Mouse (Mus musculus): Measurements from ENCODE around the gene Akap1. TPM values are rescaled to one million over a fixed set of nuclear protein-coding genes. Genes with fewer than 3 reads are reported as not detected.

Akap1 gene
- polyA plus RNA-seq, 1 experiment, result 48.2 TPM

- Histone ChIP-seq H3K36me3 (ENCODE audit: control insufficient read depth, insufficient read depth, low read length, poor library complexity, severe bottlenecking) (no peaks in the 10 kb centered on the region), H3K9me3 (replicated peaks; ENCODE audit: control insufficient read depth, insufficient read depth, low read length, poor library complexity, severe bottlenecking) (no peaks in the 10 kb centered on the region), H3K4me3 (ENCODE audit: low read depth, low read length) (no peak overlapping the region), H3K4me1 (ENCODE audit: control insufficient read depth, insufficient read depth, low read length) (no peaks in the 10 kb centered on the region), H3K9ac (ENCODE audit: low read depth, poor library complexity, severe bottlenecking) (no peak overlapping the region), H3K27ac (ENCODE audit: insufficient read depth, low read length) (no peak overlapping the region), H3K27me3 (ENCODE audit: control insufficient read depth, insufficient read depth, low read length, poor library complexity, severe bottlenecking) (no peaks in the 10 kb centered on the region)
- TF ChIP-seq POLR2A (IDR thresholded peaks at IDR 0.05; ENCODE audit: insufficient read depth, low read length) (no peak), CTCF (IDR thresholded peaks at IDR 0.05; ENCODE audit: low read depth, low read length) (no peak), EP300 (IDR thresholded peaks at IDR 0.05; ENCODE audit: insufficient read depth, low read depth, low read length) (no peak)
Measured at GRCm38 (mm10) chr11:88789893-88790292, 74.5 kb downstream of the Akap1 start.

GRCm38 (mm10) chr11:88786816-88787215, 77.6 kb downstream of the Akap1 start:
- Histone ChIP-seq H3K27ac (ENCODE audit: insufficient read depth, low read length) (no peak overlapping the region), H3K27me3 (ENCODE audit: control insufficient read depth, insufficient read depth, low read length, poor library complexity, severe bottlenecking) (no peaks in the 10 kb centered on the region), H3K9me3 (replicated peaks; ENCODE audit: control insufficient read depth, insufficient read depth, low read length, poor library complexity, severe bottlenecking) (no peaks in the 10 kb centered on the region), H3K4me3 (ENCODE audit: low read depth, low read length) (no peak overlapping the region), H3K9ac (ENCODE audit: low read depth, poor library complexity, severe bottlenecking) (no peak overlapping the region), H3K4me1 (ENCODE audit: control insufficient read depth, insufficient read depth, low read length) (no peaks in the 10 kb centered on the region), H3K36me3 (ENCODE audit: control insufficient read depth, insufficient read depth, low read length, poor library complexity, severe bottlenecking) (no peaks in the 10 kb centered on the region)
- TF ChIP-seq CTCF (IDR thresholded peaks at IDR 0.05; ENCODE audit: low read depth, low read length), result no peak
- no peak for TF ChIP-seq POLR2A (IDR thresholded peaks at IDR 0.05; ENCODE audit: insufficient read depth, low read length)
- TF ChIP-seq EP300 (IDR thresholded peaks at IDR 0.05; ENCODE audit: insufficient read depth, low read depth, low read length), result no peak

- no peak overlapping the region for H3K27ac ChIP-seq (ENCODE audit: insufficient read depth, low read length)
- no peaks in the 10 kb centered on the region for H3K27me3 ChIP-seq (ENCODE audit: control insufficient read depth, insufficient read depth, low read length, poor library complexity, severe bottlenecking)
- H3K36me3 ChIP-seq (ENCODE audit: control insufficient read depth, insufficient read depth, low read length, poor library complexity, severe bottlenecking), result no peaks in the 10 kb centered on the region
- H3K4me1 ChIP-seq (ENCODE audit: control insufficient read depth, insufficient read depth, low read length), result no peaks in the 10 kb centered on the region
- H3K9ac ChIP-seq (ENCODE audit: low read depth, poor library complexity, severe bottlenecking), result no peak overlapping the region
- H3K4me3 ChIP-seq (ENCODE audit: low read depth, low read length), result no peak overlapping the region
- H3K9me3 ChIP-seq (replicated peaks; ENCODE audit: control insufficient read depth, insufficient read depth, low read length, poor library complexity, severe bottlenecking), result no peaks in the 10 kb centered on the region
- TF ChIP-seq EP300 (IDR thresholded peaks at IDR 0.05; ENCODE audit: insufficient read depth, low read depth, low read length) (no peak), POLR2A (IDR thresholded peaks at IDR 0.05; ENCODE audit: insufficient read depth, low read length) (no peak), CTCF (IDR thresholded peaks at IDR 0.05; ENCODE audit: low read depth, low read length) (no peak)
Measured at GRCm38 (mm10) chr11:88783525-88783924, 80.9 kb downstream of the Akap1 start.

- no peaks in the 10 kb centered on the region for H3K4me1 ChIP-seq (ENCODE audit: control insufficient read depth, insufficient read depth, low read length)
- TF ChIP-seq EP300 (IDR thresholded peaks at IDR 0.05; ENCODE audit: insufficient read depth, low read depth, low read length) (no peak), CTCF (IDR thresholded peaks at IDR 0.05; ENCODE audit: low read depth, low read length) (no peak), POLR2A (IDR thresholded peaks at IDR 0.05; ENCODE audit: insufficient read depth, low read length) (no peak)
Measured at GRCm38 (mm10) chr11:88782531-88782930, 81.9 kb downstream of the Akap1 start.

More at GRCm38 (mm10) chr11:88782531-88782930, 81.9 kb downstream of the Akap1 start:
- H3K36me3 ChIP-seq (ENCODE audit: control insufficient read depth, insufficient read depth, low read length, poor library complexity, severe bottlenecking), result no peaks in the 10 kb centered on the region
- H3K9me3 ChIP-seq (replicated peaks; ENCODE audit: control insufficient read depth, insufficient read depth, low read length, poor library complexity, severe bottlenecking), result no peaks in the 10 kb centered on the region
- H3K27ac ChIP-seq (ENCODE audit: insufficient read depth, low read length), result no peak overlapping the region
- no peak overlapping the region for H3K4me3 ChIP-seq (ENCODE audit: low read depth, low read length)
- no peak overlapping the region for H3K9ac ChIP-seq (ENCODE audit: low read depth, poor library complexity, severe bottlenecking)
- no peaks in the 10 kb centered on the region for H3K27me3 ChIP-seq (ENCODE audit: control insufficient read depth, insufficient read depth, low read length, poor library complexity, severe bottlenecking)

Other genes starting within 250 kb of the Akap1 start
- gene Msi2, start 146.1 kb downstream of the Akap1 start, polyA plus RNA-seq (2011; ENCODE audit: insufficient read depth, insufficient read length, low read depth, missing spikeins), result 110 and 111 TPM in 2 replicates
- 186 and 188 TPM in 2 replicates for gene Scpep1, start 90.9 kb upstream of the Akap1 start, polyA plus RNA-seq (2011; ENCODE audit: insufficient read depth, insufficient read length, low read depth, missing spikeins)
- gene Elobl, start 102.3 kb upstream of the Akap1 start, polyA plus RNA-seq (2011; ENCODE audit: insufficient read depth, insufficient read length, low read depth, missing spikeins), result 12.6 and 13.8 TPM in 2 replicates
- gene Coil, start 105.7 kb upstream of the Akap1 start, polyA plus RNA-seq (2011; ENCODE audit: insufficient read depth, insufficient read length, low read depth, missing spikeins), result 32.7 and 33.5 TPM in 2 replicates
- 47.3 and 49.9 TPM in 2 replicates for gene Trim25, start 134.8 kb upstream of the Akap1 start, polyA plus RNA-seq (2011; ENCODE audit: insufficient read depth, insufficient read length, low read depth, missing spikeins)
- 11.3 and 12.8 TPM in 2 replicates for gene Dgke, start 202.3 kb upstream of the Akap1 start, polyA plus RNA-seq (2011; ENCODE audit: insufficient read depth, insufficient read length, low read depth, missing spikeins)
- not detected in 2 replicates for gene Gm525, start 209.3 kb upstream of the Akap1 start, polyA plus RNA-seq (2011; ENCODE audit: insufficient read depth, insufficient read length, low read depth, missing spikeins)